Mouse (Mus musculus) heart, adult 2 months (tissue): ENCODE results near the gene Chil1. TPM values are rescaled to one million over a fixed set of nuclear protein-coding genes. Genes with fewer than 3 reads are reported as not detected.
A peak's percentile ranks its signal among the peaks of the same experiment; 100 is the strongest.

Experiments used
- DNase-seq, 2 experiments: peaks; one replicate each; pipeline ENCODE4 v3.0.0; 2021
- H3K27ac ChIP-seq: fragments of 200-600 bp; 2 replicates; pipeline ENCODE4 v1.8.1; 2022
- H3K27me3 ChIP-seq: fragments of 200-500 bp; 2 replicates; pipeline ENCODE4 v1.6.1; 2012; ENCODE audit warnings: mild to moderate bottlenecking, low read length, inconsistent platforms, mixed read lengths; ENCODE audit not compliant: control insufficient read depth, insufficient read depth
- H3K36me3 ChIP-seq: fragments of 200-500 bp; 2 replicates; pipeline ENCODE4 v1.6.1; 2012; ENCODE audit warnings: low read length, inconsistent platforms; ENCODE audit not compliant: control insufficient read depth, insufficient read depth
- H3K4me1 ChIP-seq: fragments of 200-500 bp; 2 replicates; pipeline ENCODE4 v1.6.1; 2011; ENCODE audit warnings: low read length; ENCODE audit not compliant: control insufficient read depth, insufficient read depth
- H3K4me3 ChIP-seq: fragments of 200-600 bp; 2 replicates; pipeline ENCODE4 v1.8.1; 2022
- H3K79me2 ChIP-seq: fragments of 200-500 bp; replicated peaks from 2 replicates; pipeline ENCODE4 v1.6.1; 2012; ENCODE audit warnings: mild to moderate bottlenecking, inconsistent platforms, low read length, moderate library complexity, mixed read lengths; ENCODE audit not compliant: control insufficient read depth, insufficient read depth
- H3K9ac ChIP-seq: fragments of 200-500 bp; 2 replicates; pipeline ENCODE4 v1.6.1; 2012; ENCODE audit warnings: low read depth, mild to moderate bottlenecking, control low read depth, inconsistent platforms, low read length, mixed read lengths
- CTCF ChIP-seq: fragments of 200-600 bp; IDR thresholded peaks from 2 replicates; pipeline ENCODE4 v1.8.1; 2022; ENCODE audit warnings: antibody characterized with exemption, mild to moderate bottlenecking, moderate library complexity
- EP300 ChIP-seq: fragments of 200-500 bp; IDR thresholded peaks from 2 replicates; pipeline ENCODE4 v1.6.1; 2011; ENCODE audit warnings: low read depth, low read length, control low read depth; ENCODE audit not compliant: insufficient read depth
- POLR2A ChIP-seq: fragments of 200-500 bp; IDR thresholded peaks from 2 replicates; pipeline ENCODE4 v1.6.1; 2011; ENCODE audit warnings: mild to moderate bottlenecking, low read depth, low read length, control low read depth; ENCODE audit not compliant: insufficient read depth
- WGBS: fragments of 180-500 bp; shearing (Covaris S2); methylation state at CpG from one replicate; pipeline ENCODE4 v1.1.7; 2018; 5-methylcytosine and 5-hydroxymethylcytosine counted together
- intact Hi-C: fragments of 180-260 bp; cut with DNase I; formaldehyde crosslinking; loops from one replicate; pipeline ENCODE4 v1.15.1; 2025
- polyA plus RNA-seq: library from polyadenylated mRNA; depleted of rRNA; stranded (reverse); fragments of >200 nt; gene quantifications from 2 replicates; pipeline ENCODE4 v1.2.3, GENCODE M21; 2012
- total RNA-seq, 2 experiments: library from RNA; stranded (reverse); gene quantifications; 2 replicates each; pipeline ENCODE4 v1.2.3; 2021

Gene Chil1
- total and polyA plus RNA-seq, 3 experiments: 0.94 to 2.7 (median 0.96) TPM

GRCm38 (mm10) chr1:134166547-134166946 is 15.4 kb upstream of the Chil1 start:
- Histone ChIP-seq H3K4me3 (no peak overlapping the region), H3K4me1 (peaks cover 2% of the 10 kb centered on the region), H3K27me3 (no peaks in the 10 kb centered on the region), H3K36me3 (no peaks in the 10 kb centered on the region), H3K79me2 (no peaks in the 10 kb centered on the region), H3K27ac (no peak overlapping the region), H3K9ac (no peak overlapping the region)
- intact Hi-C loops: no loop called here
- no peak for DNase-seq
- 98% methylated on average over 3 of the region's 3 CpGs for WGBS
- TF ChIP-seq EP300: no peak
- TF ChIP-seq POLR2A: no peak

GRCm38 (mm10) chr1:134167416-134168305 is 14.3 kb upstream of the Chil1 start:
- H3K79me2 ChIP-seq: no peaks in the 10 kb centered on the region
- H3K4me1 ChIP-seq: peaks cover 2% of the 10 kb centered on the region
- H3K4me3 ChIP-seq: no peak overlapping the region
- no peak overlapping the region; the same call in 1 of the 2 replicates for H3K27ac ChIP-seq
- no peak overlapping the region for H3K9ac ChIP-seq
- DNase-seq: peak in 1 of 2 experiments; percentile 47
- no peaks in the 10 kb centered on the region for H3K27me3 ChIP-seq
- TF ChIP-seq CTCF (no peak), POLR2A (no peak), EP300 (no peak)
- no peaks in the 10 kb centered on the region for H3K36me3 ChIP-seq
- intact Hi-C loops: no loop called here
- WGBS: 14% methylated on average over 14 of the region's 14 CpGs

- TF ChIP-seq CTCF (no peak), EP300 (no peak), POLR2A (no peak)
- WGBS: 59% methylated on average over 3 of the region's 3 CpGs
- Histone ChIP-seq H3K4me1 (peaks cover 2% of the 10 kb centered on the region), H3K36me3 (no peaks in the 10 kb centered on the region), H3K27me3 (no peaks in the 10 kb centered on the region), H3K9ac (no peak overlapping the region), H3K79me2 (no peaks in the 10 kb centered on the region), H3K27ac (no peak overlapping the region), H3K4me3 (no peak overlapping the region)
- intact Hi-C loops: no loop called here
- DNase-seq: no peak
Measured at GRCm38 (mm10) chr1:134168567-134168966, 13.4 kb upstream of the Chil1 start.

GRCm38 (mm10) chr1:134168985-134169697 is 12.8 kb upstream of the Chil1 start:
- intact Hi-C loops: no loop called here
- DNase-seq: no peak
- WGBS: 96% methylated on average over 8 of the region's 8 CpGs
- Histone ChIP-seq H3K4me1 (peaks cover 2% of the 10 kb centered on the region), H3K27ac (no peak overlapping the region), H3K79me2 (no peaks in the 10 kb centered on the region), H3K4me3 (no peak overlapping the region), H3K36me3 (no peaks in the 10 kb centered on the region), H3K27me3 (no peaks in the 10 kb centered on the region), H3K9ac (no peak overlapping the region)
- TF ChIP-seq EP300 (no peak), CTCF (no peak), POLR2A (no peak)

GRCm38 (mm10) chr1:134173081-134173480 is 8.9 kb upstream of the Chil1 start:
- peaks cover under 1% of the 10 kb centered on the region for H3K4me1 ChIP-seq
- 70% methylated on average over 7 of the region's 7 CpGs for WGBS
- DNase-seq: no peak
- H3K27me3 ChIP-seq: no peaks in the 10 kb centered on the region
- TF ChIP-seq CTCF: no peak
- TF ChIP-seq POLR2A: no peak
- no peak for TF ChIP-seq EP300
- no peak overlapping the region for H3K9ac ChIP-seq
- H3K27ac ChIP-seq: no peak overlapping the region
- intact Hi-C loops: no loop called here
- no peaks in the 10 kb centered on the region for H3K79me2 ChIP-seq
- no peaks in the 10 kb centered on the region for H3K36me3 ChIP-seq
- no peak overlapping the region for H3K4me3 ChIP-seq

GRCm38 (mm10) chr1:134177976-134178375 is 4.0 kb upstream of the Chil1 start:
- Histone ChIP-seq H3K4me1 (no peaks in the 10 kb centered on the region), H3K27me3 (no peaks in the 10 kb centered on the region), H3K36me3 (no peaks in the 10 kb centered on the region), H3K27ac (no peak overlapping the region), H3K9ac (no peak overlapping the region), H3K79me2 (no peaks in the 10 kb centered on the region), H3K4me3 (no peak overlapping the region)
- 92% methylated on average over 5 of the region's 5 CpGs for WGBS
- TF ChIP-seq EP300 (no peak), CTCF (no peak), POLR2A (no peak)
- intact Hi-C loops: no loop called here
- DNase-seq: no peak
